Mouse (Mus musculus) ES-Bruce4 (cell line): Measurements from ENCODE around the gene Ptpn13.

Experiments
- CTCF ChIP-seq: IDR thresholded peaks from one replicate; pipeline ENCODE4 v1.8.1; 2011; ENCODE audit warnings: low read depth, low read length
- POLR2A ChIP-seq: IDR thresholded peaks from one replicate; pipeline ENCODE4 v1.8.1; 2011; ENCODE audit warnings: low read length; ENCODE audit not compliant: insufficient read depth

DNA sequence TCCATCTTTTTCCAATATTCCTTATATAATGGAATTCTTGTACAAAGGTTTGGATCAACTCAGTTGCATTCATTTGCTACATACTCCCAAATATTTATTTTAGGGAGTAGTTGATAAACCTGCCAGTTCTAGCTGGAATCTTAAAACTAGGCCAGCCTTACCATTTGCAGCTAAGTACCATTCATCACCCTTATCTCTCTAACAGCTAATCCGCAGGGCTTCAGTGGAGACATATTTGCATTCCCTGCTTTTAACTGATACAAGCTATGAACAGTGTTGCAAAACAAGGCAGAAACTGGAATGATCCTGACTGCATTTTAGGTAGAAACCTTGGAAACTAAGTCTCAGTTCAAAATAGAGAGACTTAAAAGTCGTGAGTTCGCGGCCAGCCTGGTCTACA, 27.6 kb upstream of the Ptpn13 start:
- TF ChIP-seq CTCF (no peak), POLR2A (no peak)
